Mouse (Mus musculus) spleen, embryonic (tissue): ENCODE results near the gene Gm1043.

Experiments
- CTCF ChIA-PET: fragments of 350-600 bp; sonication (Branson Sonifier 250); formaldehyde crosslinking; loops from one replicate; lab custom pipeline; 2022; lab: Charles Lee

Gene Gm1043

GRCm38 (mm10) chr5:37064454-37065449 lies 20.4 kb upstream of the Gm1043 start:
- CTCF ChIA-PET: interaction anchor here (1.3 kb wide), 1 partner anchor 17 kb away, joined by 3 read pairs; no protein-coding TSS in a partner anchor

DNA sequence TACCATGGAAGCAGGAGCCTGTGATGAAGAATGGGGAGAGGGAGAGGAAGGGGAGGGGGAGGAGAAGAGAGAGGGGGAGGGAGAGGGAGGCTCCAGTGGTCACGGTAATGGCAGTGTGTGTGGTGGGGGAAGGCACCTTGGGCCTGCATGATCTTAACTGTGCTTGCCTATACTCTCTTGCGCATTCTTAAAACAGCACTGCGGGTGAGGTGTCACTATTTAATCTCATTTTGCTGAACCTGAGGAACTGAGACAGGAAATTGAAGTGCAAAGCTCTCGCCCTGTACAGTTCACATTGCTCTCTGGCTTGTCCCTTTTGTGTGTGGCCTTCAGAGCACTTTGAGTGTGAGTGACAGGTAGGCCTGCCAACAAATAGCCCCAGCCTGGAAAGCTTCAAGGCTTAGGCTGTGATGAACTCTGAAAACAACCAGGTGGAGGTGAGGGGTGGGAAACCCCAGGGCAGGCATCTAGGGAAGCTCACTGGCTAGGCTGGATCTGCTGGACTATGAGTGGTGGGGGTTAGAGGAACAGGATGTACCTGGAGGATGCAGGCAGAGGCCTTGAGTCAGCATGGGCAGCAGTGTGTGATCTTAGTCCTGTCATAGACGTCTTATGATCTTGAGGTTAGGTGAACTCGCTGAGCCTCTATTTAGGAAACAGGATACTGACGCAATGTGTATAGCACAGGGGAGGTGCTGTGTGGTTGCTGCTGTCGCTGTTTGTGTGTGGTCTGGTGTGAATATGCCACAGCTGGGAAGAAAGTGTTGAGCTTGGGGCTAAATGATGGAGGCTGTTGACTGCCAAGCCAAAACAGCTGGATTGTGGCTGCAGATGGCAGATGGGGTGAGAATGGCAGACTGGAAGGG lies 18.2 kb upstream of the Gm1043 start:
- CTCF ChIA-PET: interaction anchor here (1.0 to 1.7 kb wide), 3 partner anchors 10 to 14 kb away, joined by 3 to 7 read pairs (median 4); no protein-coding TSS in a partner anchor

DNA sequence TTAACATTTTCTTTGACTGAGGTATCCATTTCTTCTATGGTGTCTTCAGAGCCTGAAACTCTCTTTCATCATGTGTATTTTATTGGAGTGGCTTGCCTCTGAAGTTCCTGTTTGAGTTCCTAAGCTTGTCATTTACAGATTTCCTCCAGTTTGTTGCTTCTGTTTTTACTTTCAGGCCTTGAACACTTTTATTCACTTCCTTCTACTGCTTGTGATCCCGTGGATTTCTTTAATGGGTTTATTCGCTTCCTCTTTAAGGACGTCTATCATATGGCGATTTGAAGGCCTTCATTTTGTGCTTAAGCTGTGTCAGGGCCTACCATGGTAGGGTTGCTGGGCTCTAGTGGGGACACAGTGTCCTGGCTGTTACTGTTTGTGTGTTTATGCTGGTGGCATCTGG lies 11.5 kb upstream of the Gm1043 start:
- CTCF ChIA-PET: interaction anchor here (0.6 kb wide), 1 partner anchor 1153 kb away, joined by 7 read pairs; no protein-coding TSS in a partner anchor

- CTCF ChIA-PET: interaction anchor here (0.7 kb wide), 2 partner anchors 28 to 33 kb away, joined by 3 to 4 read pairs; no protein-coding TSS in a partner anchor
Measured at GRCm38 (mm10) chr5:37076692-37077329, 8.4 kb upstream of the Gm1043 start.

DNA sequence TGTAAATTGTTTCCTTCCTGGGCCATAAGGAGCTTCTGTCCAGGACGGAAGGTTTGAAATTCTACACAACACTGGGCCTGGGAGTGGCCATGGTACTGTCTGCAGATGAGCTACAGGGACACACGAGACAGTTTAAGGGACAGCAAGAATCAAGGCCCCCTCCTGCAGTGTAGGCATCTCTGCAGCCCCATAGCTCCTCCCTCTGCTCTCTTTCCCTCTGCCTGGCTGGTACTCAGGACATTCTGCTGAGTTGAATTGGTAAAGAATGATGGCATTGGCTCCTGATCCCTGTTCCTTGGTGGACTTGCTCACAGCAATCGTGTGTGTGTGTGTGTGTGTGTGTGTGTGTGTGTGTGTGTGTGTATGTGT lies 7.9 kb upstream of the Gm1043 start:
- CTCF ChIA-PET: interaction anchor here (0.7 kb wide), 2 partner anchors 28 to 33 kb away, joined by 3 to 4 read pairs; no protein-coding TSS in a partner anchor

GRCm38 (mm10) chr5:37079484-37079883 lies 5.7 kb upstream of the Gm1043 start:
- CTCF ChIA-PET: interaction anchor here (1.1 kb wide), 1 partner anchor 13 kb away, joined by 3 read pairs; no protein-coding TSS in a partner anchor

GRCm38 (mm10) chr5:37080601-37081000 lies 4.6 kb upstream of the Gm1043 start:
- CTCF ChIA-PET: interaction anchor here (1.1 to 1.3 kb wide), 3 partner anchors 11 to 35 kb away, joined by 3 read pairs; no protein-coding TSS in a partner anchor

DNA sequence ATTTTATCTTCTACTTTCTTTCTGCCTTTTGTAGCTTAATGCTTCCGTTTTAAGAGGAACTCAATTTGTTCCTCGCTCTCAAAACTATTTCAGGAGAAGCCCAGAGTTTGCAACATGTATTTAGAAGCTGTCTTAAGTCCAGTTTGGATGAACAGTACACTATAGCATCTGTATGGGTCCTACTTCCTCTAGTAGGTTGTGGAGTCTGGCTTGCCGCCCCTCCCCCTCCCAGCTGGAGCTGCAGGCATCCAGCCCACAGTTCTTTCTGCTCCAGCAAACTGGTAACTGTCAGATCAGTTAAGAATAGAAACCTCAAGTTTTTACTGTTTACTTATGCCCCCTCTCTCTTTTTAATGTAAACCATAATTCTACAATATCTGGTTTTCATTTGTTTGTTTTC lies 2.8 kb upstream of the Gm1043 start:
- CTCF ChIA-PET: no interaction called here

- CTCF ChIA-PET: interaction anchor here (0.6 kb wide), 2 partner anchors 15 to 86 kb away, joined by 3 to 7 read pairs; no protein-coding TSS in a partner anchor
Measured at GRCm38 (mm10) chr5:37083209-37083770, 1.9 kb upstream of the Gm1043 start.

- CTCF ChIA-PET: interaction anchor here (0.6 to 1.0 kb wide), 2 partner anchors 20 to 87 kb away, joined by 3 to 4 read pairs; no protein-coding TSS in a partner anchor
Measured at GRCm38 (mm10) chr5:37083850-37084249, 1.3 kb upstream of the Gm1043 start.

DNA sequence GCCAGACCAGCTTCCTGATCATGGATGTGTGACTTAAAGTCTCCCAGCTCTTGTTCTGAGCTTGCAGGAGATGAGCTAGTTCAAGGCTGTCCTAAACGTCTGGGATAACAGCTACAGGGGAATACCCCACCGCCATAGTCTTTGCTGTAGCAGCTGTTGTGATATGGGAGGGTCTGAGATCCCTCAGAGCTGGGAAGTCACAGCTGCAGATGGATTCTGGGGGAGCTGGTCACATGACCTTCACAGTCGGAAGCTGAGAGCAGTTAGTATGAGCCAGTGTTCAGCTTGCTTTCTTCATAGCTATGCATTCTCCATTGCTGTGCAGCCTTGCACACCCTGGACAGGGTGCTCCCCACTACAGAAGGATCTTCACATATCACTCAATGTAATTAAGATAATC lies 748 bp downstream of the Gm1043 start:
- CTCF ChIA-PET: interaction anchor here (1.1 kb wide), 1 partner anchor 8 kb away, joined by 3 read pairs; no protein-coding TSS in a partner anchor

DNA sequence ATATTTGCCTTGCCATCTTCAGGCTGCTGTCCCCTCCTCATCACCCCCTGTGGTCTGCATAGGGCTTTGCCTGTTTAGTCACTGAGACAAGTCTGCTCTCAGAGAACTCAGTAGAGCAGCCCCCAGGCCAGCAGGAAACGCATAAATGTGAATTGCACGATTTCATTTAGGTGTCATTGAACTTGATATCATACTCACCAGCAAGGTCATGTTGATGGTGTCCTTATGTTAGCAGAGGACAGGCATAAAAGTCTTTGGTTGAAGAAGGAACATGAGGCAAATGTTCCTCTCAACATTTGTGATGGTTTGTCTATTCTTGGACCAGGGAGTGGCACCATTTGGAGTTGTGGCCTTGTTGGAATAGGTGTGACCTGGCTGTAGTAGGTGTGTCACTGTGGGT lies 2.6 kb downstream of the Gm1043 start:
- CTCF ChIA-PET: no interaction called here

DNA sequence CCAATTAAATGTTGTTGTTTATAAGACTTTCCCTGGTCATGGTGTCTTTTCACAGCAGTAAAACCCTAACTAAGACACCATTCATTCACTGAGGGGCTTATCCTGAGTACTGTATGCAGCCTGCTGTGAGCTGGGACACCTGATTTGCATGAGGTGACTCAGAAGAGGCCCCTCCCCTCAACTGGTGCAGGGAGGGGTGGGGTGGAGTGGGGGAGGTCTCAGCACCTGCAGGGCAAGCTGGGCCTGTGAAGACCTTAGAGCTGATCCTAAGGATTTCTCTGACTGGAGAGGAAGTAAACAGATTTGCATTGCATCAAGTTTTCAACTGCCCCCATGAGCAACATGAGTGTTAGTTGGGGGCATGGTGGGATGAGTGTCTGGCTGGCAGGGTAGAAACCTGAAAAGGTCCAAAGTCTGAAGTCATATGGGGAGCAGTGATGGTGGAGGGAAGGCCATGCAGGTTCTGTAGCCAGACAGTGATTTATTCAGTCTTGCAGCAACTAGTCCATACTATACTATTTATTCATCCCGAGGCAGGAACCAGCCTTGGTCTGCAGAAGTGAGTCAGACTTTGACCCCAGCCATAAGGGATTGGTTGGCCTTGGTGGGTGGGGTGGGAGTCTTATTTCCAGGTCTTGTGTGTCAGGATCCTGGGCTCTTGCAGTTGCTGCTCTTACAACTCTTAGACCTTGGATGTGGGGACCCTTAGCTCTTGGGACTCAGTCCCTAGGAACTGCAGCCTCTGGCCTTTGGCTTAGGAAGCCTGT lies 3.4 kb downstream of the Gm1043 start:
- CTCF ChIA-PET: no interaction called here

- CTCF ChIA-PET: interaction anchor here (0.6 kb wide), 1 partner anchor 129 kb away, joined by 3 read pairs; no protein-coding TSS in a partner anchor
Measured at GRCm38 (mm10) chr5:37091171-37091628, 6.0 kb downstream of the Gm1043 start.

DNA sequence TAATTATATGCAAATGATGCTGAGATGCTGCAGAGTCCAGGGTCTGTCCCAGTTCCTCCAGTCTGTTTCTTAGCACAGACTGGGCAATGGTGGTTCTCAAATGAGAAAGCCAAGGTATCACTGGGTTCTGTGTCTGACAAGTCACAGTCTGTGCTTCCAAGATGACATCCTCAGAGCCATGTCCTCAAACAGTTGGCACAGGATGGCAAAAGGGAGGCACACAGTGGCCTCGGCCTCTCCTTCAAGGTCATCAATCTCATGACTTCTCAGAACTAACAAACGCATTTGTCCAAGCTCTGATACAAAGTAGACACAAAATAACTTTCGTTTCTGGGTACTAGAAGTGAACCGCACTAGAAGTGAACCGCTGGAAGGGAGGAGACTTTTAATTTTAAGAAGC lies 9.8 kb downstream of the Gm1043 start:
- CTCF ChIA-PET: no interaction called here

- CTCF ChIA-PET: no interaction called here
Measured at GRCm38 (mm10) chr5:37097591-37097990, 12.4 kb downstream of the Gm1043 start.

DNA sequence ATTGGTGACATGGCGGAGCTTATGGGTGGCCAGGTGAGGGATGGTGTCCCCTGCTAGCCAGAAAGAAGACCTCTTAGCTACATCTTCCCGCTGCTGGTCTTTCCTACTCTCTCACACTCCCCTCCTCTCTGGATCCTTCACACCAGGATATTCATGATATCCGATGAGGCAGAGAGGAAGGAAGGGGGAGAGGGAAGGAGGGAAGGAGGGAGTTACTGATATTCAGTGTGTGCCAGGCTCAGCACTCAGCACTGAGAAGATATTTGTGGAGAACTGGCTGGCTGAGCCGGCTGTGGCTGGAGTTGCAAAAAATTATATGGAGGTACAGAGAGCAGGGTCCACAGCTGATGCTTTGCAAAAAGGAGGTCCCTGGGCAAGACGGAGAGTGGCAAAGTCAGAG lies 15.6 kb downstream of the Gm1043 start:
- CTCF ChIA-PET: no interaction called here

DNA sequence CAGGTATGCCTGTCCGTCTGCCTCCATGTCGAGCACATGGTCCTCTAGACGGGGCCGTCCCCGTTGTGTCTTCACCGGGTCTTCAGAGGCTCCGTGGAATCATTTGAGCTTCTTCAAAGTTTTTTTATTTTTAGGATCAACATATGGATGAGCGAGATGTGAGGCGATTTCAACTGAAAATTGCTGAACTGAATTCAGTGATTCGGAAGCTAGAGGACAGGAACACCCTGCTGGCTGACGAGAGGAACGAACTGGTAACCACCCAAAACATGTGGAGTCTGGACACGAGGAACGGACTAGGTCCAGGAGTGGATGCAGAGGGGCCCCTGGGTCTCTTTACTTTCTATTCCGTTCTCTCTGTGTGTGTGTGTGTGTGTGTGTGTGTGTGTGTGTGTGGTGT lies 16.5 kb downstream of the Gm1043 start:
- CTCF ChIA-PET: interaction anchor here (0.6 kb wide), 1 partner anchor 64 kb away, joined by 3 read pairs; no protein-coding TSS in a partner anchor

GRCm38 (mm10) chr5:37102056-37102455 lies 16.9 kb downstream of the Gm1043 start:
- CTCF ChIA-PET: interaction anchor here (0.6 to 0.8 kb wide), 2 partner anchors 65 to 202 kb away, joined by 3 to 8 read pairs; no protein-coding TSS in a partner anchor
